Mouse (Mus musculus) erythroid progenitor cell, adult 5-6 weeks (primary cell): ENCODE results near the gene Fam208b. TPM values are rescaled to one million over a fixed set of nuclear protein-coding genes. Genes with fewer than 3 reads are reported as not detected.
"Not testable (repeated sequence)": the region's sequence is repeated elsewhere in the genome, so short reads cannot be mapped to it uniquely, and the experiment has no call there.

Experiments used
- ATAC-seq: replicated peaks from 2 replicates; pipeline ENCODE4 v1.8.0; 2016; ENCODE audit warnings: moderate number of reproducible peaks, mild to moderate bottlenecking, moderate TSS enrichment, inconsistent platforms; ENCODE audit not compliant: poor library complexity, low FRiP score, severe bottlenecking
- total RNA-seq, 2 experiments: library from RNA; stranded (forward) in 1 of 2; stranded (reverse) in 1 of 2; fragments of 150-400 nt in 1 of 2; fragments of 186-747, 209-891 nt in 1 of 2; gene quantifications; 2 replicates each; pipeline versions ENCODE4 v1.2.3 to v1.2.4; 2015 to 2017; ENCODE audit warnings: low replicate concordance in 2 of 2

The Fam208b gene
- total RNA-seq, 2 experiments from 2014 or later: 23.0 to 53.7 TPM

GRCm38 (mm10) chr13:3590789-3591188 lies 20.1 kb downstream of the Fam208b start:
- no peak for ATAC-seq

DNA sequence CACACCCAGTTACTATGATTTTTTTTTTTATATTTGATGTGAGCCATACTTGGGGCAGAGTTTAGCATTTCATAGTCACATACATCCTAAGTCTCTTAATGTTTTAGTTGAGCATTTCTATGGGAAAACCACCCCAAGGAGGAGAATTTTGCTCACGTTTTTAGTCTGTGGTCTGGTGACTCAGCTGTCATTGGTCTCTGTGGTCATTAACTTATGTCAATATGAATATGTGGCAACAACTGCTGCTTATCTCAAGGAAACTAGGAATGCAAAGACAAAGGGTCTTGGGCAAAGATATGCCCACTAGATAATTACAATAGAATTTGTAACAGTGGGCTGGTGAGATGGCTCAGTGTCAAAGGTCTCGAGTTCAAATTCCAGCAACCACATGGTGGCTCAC lies 47.0 kb downstream of the Fam208b start:
- ATAC-seq: no peak

- ATAC-seq: no peak
These were observed 47.8 kb downstream of the Fam208b start for GRCm38 (mm10) chr13:3563130-3563529.

DNA sequence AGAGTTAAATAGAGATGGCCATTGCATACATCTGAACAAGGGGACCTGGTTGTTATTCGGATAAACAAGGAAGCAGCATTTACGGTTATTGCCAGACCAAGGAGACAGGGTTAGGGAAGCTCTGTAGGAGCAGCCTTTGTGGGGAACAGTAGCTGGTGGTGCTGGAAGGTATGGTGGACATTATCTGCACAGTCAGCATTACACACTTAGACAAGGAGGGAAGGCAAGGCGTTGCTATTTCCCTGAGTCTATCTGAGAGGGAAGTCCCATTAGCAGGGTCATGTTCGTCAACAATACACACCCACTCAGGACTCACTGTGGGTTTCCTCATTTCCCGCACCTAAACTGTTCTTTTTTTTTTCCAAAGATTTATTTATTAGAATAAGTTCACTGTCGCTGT lies 63.1 kb downstream of the Fam208b start:
- ATAC-seq: no peak

GRCm38 (mm10) chr13:3547410-3547809 lies 63.5 kb downstream of the Fam208b start:
- ATAC-seq: no peak

GRCm38 (mm10) chr13:3544925-3545324 lies 66.0 kb downstream of the Fam208b start:
- ATAC-seq: no peak

GRCm38 (mm10) chr13:3544077-3544874 lies 66.6 kb downstream of the Fam208b start:
- ATAC-seq: no peak

DNA sequence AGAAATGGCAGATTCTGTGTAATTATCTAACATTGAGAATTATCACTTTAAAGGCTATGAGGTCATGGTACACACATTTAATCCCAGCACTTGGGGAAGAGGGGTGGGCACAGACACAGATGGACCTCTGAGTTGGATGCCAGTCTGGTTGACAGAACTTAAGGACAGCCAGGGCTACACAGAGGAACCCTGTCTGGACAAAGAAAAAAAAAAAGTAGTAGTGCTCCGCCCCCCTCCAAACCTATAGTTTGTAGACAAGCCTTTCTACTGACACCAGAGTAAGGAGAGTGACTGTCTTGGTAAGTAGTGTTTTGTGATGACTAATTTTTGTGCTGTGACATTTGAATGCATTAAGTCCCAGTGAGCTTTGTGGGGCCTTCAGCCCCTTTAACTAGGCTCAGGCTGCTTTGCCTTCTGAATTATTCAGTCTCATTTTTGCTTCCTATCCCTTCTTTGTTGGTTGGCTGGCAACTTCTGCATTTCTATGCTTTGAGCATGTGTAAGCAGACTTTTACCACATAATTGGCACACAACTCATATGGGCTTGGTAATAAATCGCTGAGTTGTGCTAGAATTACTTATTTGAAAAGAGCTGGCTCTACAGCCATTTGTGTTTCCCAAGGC lies 69.6 kb downstream of the Fam208b start:
- no peak for ATAC-seq

- ATAC-seq: no peak
These were observed 70.7 kb downstream of the Fam208b start for GRCm38 (mm10) chr13:3540166-3540565.

DNA sequence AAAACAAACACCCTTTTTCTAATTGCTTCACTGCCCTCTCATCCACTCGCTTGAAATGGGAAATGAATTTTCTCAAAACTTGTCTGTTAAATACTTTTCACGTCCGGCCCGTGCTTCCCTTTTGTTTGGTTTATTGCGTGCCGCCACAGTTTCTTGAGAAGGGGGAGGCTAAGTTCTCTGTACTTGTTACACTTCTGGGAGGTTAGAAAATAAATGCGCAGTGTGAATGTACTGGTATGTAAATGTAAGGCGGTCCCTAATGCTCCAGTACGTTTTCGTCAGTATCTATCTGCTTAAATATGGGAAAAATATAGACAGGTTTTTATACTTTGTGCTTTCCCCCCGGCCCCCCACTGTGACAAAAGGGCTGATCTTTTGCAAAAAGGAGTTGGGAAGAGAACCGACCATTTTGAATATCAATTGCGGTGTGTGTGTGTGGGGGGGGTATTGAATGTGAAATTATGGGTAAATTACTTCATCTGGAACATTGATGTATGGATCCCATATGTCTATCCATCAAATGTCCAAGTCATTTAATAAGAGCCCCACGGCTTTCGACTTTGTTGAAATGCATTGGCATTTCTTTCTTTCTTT lies 71.8 kb downstream of the Fam208b start:
- no peak for ATAC-seq

DNA sequence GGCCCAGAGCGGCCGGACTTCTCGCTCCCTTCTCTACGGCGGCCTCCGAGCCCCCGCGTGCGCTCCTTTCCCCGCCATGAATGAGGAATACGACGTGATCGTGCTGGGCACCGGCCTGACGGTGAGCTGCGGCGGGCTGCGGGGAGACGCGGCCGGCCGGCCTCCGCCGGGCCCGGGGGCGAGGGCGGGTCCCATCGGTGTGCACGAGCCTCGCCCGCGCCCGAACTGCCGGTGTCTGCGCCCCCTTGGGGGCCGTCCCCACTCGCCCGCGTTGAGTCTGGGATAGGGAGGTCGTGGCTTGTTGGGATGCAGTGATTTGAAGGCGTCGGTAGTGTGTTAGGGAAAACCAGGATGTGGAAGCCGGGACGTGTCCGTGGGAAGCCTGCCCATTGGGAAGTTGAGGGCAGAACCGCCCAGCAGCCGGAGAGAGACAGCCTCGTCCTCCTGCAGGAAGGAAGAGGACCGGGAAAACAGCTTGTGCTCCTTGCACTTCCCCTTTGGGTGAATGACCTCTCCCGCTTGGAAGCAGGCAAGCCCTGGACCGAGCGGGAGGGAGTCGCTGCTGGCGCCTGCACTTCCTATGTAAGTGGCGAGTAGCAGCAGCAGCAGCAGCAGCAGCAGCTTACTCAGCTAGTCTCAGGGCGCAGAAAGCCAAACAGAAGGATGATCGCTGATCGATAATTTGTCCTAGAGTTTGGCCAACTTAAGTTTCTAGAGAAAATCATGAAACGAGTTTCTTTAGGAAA lies 72.5 kb downstream of the Fam208b start:
- peak; percentile 43 for ATAC-seq

- ATAC-seq: peak; percentile 96
These were observed 73.2 kb downstream of the Fam208b start, which contains the start of gene Gdi2 for GRCm38 (mm10) chr13:3537594-3538222. TSS of gene Gdi2 (plus strand) at chr13:3538063.

DNA sequence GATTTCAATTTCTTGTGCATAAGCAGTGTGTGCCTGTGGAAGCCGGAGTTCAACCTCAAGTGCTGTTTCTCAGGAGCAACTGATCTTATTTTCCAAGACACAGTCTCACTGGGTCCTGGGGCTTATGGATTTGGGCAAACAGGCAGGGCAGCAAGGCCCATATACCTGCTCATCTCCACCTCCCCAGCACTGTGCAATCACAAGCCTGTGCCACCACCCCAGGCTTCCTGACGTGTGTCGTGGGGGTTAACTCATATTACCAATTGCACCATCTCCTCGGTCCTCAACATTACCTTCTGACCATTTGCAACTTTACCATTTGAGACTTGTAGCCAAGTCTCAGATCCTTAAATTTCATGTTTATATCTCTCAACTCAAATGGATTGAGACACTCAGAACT lies 76.8 kb downstream of the Fam208b start:
- ATAC-seq: no peak

DNA sequence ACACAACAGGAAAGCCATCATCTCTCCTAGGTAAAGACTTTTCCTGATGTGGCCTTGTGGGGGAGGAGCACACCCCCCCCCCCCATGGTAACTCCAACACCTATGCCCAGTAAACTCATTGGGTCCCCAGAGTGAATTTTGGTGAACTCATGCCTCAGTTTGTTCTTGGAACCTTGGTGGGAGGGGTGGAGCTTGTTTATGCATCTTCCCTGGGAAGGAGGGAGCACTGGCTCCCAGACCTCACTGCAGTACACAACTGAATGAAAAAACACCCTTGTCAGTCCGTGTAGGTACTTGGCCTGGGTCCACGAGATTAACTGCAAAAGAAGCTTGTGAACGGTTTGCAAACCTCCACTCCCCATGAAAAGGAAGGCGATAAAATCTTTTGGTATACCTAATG lies 78.5 kb downstream of the Fam208b start:
- ATAC-seq: no peak

DNA sequence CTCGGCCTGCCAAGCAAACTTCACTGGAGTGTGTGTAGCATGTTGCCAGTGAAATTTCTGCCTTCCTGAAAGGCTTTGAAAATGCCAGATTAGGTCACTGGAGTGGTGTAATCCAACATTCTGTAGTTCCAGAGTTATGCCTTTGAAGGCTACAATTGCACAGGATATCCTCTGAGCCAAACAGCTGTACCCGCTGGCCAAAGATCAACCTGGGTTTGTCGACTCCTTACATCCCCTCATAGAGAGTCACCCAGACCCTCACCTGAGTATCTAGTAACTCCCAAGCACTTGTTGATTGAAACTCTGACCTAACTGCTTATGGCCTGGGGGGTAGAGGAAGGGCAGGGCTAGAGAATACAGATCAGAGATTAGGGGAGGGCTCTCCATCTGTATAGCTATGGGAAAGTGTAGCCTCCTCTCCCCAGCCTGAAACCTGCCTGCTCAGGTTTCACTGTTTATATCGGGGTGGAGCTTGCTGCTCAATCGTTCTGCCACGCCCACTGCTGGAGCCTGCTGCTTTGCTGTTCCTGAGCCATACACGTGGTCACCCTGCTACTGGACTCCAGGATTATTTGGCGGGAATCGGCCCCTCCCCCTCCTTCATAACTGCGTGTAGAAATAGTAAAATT lies 79.1 kb downstream of the Fam208b start:
- ATAC-seq: no peak

DNA sequence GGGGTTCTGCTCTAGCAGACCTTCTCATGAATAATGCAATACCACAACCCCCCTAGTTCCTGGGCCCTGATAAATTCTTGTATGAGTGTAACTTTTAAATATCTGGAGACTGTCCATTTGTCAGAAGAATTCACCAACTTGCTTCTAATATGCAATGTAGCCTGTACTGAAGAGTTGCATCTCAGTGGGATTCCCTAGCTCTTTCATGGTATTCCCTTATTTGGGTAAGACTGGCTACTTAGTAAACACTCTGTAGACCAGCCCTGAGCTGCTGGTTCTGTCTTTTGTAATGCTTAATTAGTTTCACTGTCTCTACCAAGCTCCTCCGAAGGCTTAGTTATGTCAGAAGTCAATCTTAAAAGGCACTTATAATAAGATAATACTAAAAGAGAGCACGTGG lies 79.7 kb downstream of the Fam208b start:
- ATAC-seq: not testable (repeated sequence)

DNA sequence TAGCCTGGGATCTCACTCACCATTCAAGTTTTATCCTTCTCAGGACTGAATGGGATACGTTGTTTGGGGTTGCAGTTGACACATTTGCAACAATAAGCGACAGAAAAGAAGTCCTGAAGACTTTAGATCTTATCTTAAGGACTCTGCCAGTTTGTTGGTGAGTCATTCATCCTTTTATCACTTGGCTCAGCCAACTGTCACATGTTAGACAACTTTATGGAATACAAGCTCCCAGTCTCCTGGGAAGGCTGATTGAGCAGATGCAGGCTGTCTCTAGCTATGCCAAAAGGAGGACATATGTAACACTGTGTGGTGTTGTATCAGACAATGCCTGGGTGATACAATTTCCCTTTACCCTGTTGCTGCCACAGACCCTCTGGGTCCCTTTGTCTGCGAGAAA lies 80.5 kb downstream of the Fam208b start:
- ATAC-seq: no peak

- no peak for ATAC-seq
These were observed 84.6 kb downstream of the Fam208b start for GRCm38 (mm10) chr13:3526328-3526727.

GRCm38 (mm10) chr13:3525611-3526051 lies 85.3 kb downstream of the Fam208b start:
- ATAC-seq: no peak
